Mouse (Mus musculus) heart, embryonic 16.5 days (tissue): ENCODE data around the gene Fam214a. TPM values are rescaled to one million over a fixed set of nuclear protein-coding genes. Genes with fewer than 3 reads are reported as not detected.
A peak's percentile ranks its signal among the peaks of the same experiment; 100 is the strongest.

Source experiments
- ATAC-seq: fragments of 200-750 bp; cut with Nextera tagmentation; replicated peaks from 2 replicates; pipeline ENCODE4 v1.8.0; 2017; ENCODE audit warnings: moderate number of reproducible peaks; ENCODE audit not compliant: insufficient read depth, low FRiP score; ENCODE audit errors: extremely low read depth
- H3K27ac ChIP-seq: fragments of 300-500 bp; sonication (generic); 2 replicates; pipeline ENCODE4 v1.5.1; 2014; ENCODE audit warnings: mild to moderate bottlenecking, low read length, control low read depth, moderate library complexity
- H3K27me3 ChIP-seq: fragments of 300-500 bp; sonication (generic); 2 replicates; pipeline ENCODE4 v1.6.1; 2014; ENCODE audit warnings: low read length, mixed read lengths; ENCODE audit not compliant: control insufficient read depth, insufficient read depth
- H3K36me3 ChIP-seq: fragments of 300-500 bp; sonication (generic); 2 replicates; pipeline ENCODE4 v1.6.1; 2014; ENCODE audit not compliant: control insufficient read depth, insufficient read depth
- H3K4me1 ChIP-seq: fragments of 300-500 bp; sonication (generic); 2 replicates; pipeline ENCODE4 v1.6.1; 2014; ENCODE audit warnings: low read length, mixed read lengths; ENCODE audit not compliant: control insufficient read depth, insufficient read depth
- H3K4me2 ChIP-seq: fragments of 300-500 bp; sonication (generic); 2 replicates; pipeline ENCODE4 v1.6.1; 2014; ENCODE audit warnings: low read depth, mild to moderate bottlenecking, control low read depth, low read length
- H3K4me3 ChIP-seq: fragments of 300-500 bp; sonication (generic); 2 replicates; pipeline ENCODE4 v1.5.1; 2014; ENCODE audit warnings: mild to moderate bottlenecking, control low read depth, low read length
- H3K9ac ChIP-seq: fragments of 300-500 bp; sonication (generic); 2 replicates; pipeline ENCODE4 v1.6.1; 2014; ENCODE audit warnings: low read length, control low read depth
- H3K9me3 ChIP-seq: fragments of 300-500 bp; sonication (generic); replicated peaks from 2 replicates; pipeline ENCODE4 v1.6.1; 2016; ENCODE audit warnings: low read length; ENCODE audit not compliant: control insufficient read depth
- WGBS: fragments of 180-500 bp; shearing (Covaris S2); extraction: QIAGEN DNeasy Blood & Tissue Kit; methylation state at CpG from one replicate; pipeline ENCODE4 v1.1.7; 2014; 5-methylcytosine and 5-hydroxymethylcytosine counted together
- polyA plus RNA-seq: library from polyadenylated mRNA; unstranded; fragments of >200 nt; fragmentation: Nextera tagmentation; extraction: Ambion mirVana; gene quantifications from 2 replicates; pipeline ENCODE4 v1.2.1, GENCODE M21; 2015

Gene Fam214a
- polyA plus RNA-seq, 1 experiment from 2014 or later, result 11.4 TPM

DNA sequence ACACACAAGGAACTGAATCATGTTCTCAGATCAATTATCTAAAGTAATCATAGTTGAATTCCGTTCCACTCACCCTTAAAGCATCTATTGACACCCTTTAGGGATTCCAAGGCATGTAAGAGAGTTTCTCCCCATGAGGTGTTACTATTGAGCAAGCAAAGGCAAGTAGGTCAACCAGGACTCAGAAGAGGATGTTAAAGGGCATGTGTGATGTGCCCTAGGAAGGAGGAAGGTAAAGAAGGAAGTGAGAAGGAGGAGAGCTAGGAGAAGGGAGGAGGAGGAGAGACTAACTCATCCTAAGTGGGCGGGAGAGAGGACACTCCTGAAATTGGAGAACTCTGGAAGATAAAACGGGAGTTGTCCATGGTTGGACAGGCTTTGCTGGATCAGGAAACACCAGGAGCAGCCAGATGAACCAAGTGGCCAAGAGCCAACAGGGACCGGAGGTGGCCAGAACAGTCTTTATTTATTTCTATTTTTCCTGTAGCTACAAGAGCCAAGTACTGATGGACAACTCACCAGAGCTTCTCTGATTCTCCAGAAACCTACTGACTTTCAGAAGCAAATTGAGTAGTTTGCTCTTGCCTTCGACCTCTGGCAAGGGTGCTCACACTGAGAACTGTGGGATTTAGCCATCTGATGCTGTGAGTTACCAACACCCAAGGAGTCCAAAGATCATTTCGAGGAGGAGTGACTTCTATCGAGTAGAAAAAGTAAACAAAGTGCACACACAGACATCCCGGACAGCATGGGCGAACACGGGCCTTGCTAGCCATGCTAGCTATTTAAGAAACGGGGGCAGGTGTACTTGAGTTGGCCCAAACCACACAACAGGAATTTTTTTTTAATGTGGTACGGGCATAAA, 13.8 kb upstream of the Fam214a start:
- no peaks in the 10 kb centered on the region for H3K9me3 ChIP-seq
- H3K27me3 ChIP-seq, result no peaks in the 10 kb centered on the region
- ATAC-seq, result no peak
- WGBS, result 70% methylated on average over 12 of the region's 12 CpGs
- no peaks in the 10 kb centered on the region for H3K36me3 ChIP-seq
- H3K9ac ChIP-seq, result no peak overlapping the region
- H3K27ac ChIP-seq, result no peak overlapping the region
- H3K4me3 ChIP-seq, result no peak overlapping the region
- H3K4me1 ChIP-seq, result no peaks in the 10 kb centered on the region
- no peak overlapping the region for H3K4me2 ChIP-seq

DNA sequence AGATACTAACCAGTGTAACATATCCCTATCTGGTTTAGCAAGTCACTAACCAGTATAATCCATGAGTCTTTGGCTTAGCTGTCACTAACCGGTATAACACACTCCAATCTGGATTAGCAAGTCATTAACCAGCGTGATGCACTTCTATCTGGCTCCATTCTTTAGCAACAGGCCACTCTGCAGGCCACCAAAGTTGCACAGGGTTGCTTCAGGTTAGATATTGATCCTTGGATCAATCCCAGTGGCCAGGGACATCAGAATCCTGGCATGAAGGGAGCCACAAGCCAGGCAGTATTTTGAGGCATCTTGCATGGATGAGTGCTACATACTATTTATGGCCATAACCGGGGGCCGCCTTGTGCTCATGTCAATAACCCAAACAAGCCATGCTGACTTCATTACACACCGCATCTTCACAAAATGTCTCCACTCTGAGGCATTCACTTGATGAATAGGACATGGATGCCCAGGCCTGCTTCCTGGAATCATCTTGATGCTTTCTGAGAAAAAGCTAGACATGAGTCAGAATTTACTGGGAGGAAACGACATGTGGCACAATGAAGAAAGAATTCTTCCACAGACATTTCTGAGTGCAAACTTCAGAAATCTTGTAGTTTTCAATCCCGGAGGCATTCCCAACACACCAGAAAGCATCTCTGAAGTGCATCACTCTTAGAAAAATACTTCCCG, 5.8 kb upstream of the Fam214a start:
- Histone ChIP-seq H3K9ac (no peak overlapping the region), H3K9me3 (no peaks in the 10 kb centered on the region), H3K4me3 (no peak overlapping the region), H3K36me3 (no peaks in the 10 kb centered on the region), H3K4me1 (no peaks in the 10 kb centered on the region), H3K27ac (no peak overlapping the region), H3K4me2 (no peak overlapping the region), H3K27me3 (no peaks in the 10 kb centered on the region)
- ATAC-seq, result no peak
- 84% methylated on average over 8 of the region's 8 CpGs for WGBS

DNA sequence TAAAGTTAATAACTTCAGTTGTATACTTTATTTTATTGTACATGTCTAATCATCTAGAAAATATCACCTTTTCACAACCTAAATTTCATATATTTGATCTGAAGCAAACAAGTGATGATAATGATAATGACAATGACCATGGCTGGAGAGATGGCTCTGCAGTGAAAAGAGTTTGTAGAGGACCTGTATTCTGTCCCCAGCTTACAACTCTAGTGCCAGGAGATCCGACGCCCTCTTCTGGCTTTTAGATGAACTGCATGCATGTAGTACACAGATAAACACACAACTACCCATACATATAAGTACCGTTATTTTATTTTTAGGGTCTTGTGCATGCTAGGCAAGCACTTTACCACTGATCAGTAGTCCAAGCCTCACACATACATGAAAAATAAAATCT, 1.2 kb upstream of the Fam214a start:
- Histone ChIP-seq H3K4me1 (peaks cover 15% of the 10 kb centered on the region), H3K9ac (no peak overlapping the region), H3K9me3 (peaks cover 2% of the 10 kb centered on the region; the same call in 1 of the 2 replicates), H3K36me3 (peaks cover 3% of the 10 kb centered on the region), H3K4me2 (no peak overlapping the region), H3K27me3 (no peaks in the 10 kb centered on the region), H3K4me3 (no peak overlapping the region), H3K27ac (no peak overlapping the region)
- no peak for ATAC-seq
- 31% methylated on average over 3 of the region's 3 CpGs for WGBS

DNA sequence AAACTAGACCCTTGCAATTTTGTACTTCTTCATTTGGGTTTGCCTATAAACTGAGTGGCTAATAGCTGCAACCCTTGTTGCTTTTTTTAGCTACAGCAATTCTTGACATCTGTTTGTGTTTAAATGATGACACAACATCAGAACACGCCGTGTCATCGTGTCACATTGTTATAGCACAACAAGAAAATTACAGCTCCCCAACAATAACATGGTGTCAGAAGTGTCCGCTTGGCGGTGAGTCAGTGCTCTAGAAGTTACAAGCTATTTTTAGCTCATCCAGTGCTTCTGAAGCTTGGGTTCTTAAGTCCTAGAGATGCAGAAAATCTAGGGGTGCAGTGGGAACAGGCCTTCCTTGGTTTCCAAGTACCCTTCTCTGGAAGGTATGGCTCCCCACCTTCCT, 578 bp upstream of the Fam214a start:
- ATAC-seq, result peak; percentile 2; the same call in 1 of the 2 replicates
- H3K9ac ChIP-seq, result no peak overlapping the region; the same call in 1 of the 2 replicates
- H3K9me3 ChIP-seq, result peaks cover 2% of the 10 kb centered on the region; the same call in 1 of the 2 replicates

DNA sequence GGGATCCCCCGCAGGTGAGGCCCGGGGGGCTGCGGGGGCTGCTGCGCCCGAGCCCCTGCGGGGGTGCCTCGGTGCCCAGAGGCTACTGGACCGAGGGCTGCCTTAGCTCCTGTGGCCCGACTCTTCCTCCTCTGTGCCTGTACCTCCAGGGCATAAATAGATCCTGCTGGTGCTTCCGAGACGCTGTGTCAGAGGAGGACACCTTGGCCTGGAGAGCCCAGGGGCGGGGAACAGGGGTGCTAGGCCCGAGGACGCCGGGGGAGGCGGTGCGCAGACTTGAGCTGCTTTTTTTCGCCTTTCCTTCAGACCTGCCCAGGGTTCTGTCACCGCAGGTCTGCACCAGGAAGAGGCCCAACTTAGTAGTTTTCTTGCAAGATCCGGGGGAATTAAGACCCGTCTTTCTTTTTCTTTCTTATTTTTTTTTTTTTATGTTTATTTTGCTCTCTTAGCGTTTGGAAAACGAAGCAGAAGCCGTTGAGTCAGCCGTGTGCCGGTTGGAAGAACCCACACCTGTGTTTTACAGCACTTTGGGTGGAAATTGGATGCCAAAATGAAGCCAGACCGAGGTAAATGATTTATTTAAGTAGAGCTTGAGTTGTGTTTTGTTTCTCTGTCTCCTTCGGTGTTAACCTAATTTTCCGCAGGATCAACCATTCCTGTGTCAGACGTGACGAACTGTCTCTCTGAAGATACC, 728 bp downstream of the Fam214a start:
- Histone ChIP-seq H3K4me2 (peak overlapping the region; percentile 87), H3K27me3 (no peaks in the 10 kb centered on the region), H3K27ac (peak overlapping the region; percentile 97), H3K36me3 (peaks cover 4% of the 10 kb centered on the region), H3K9ac (peak overlapping the region; percentile 94), H3K4me3 (peak overlapping the region; percentile 96), H3K4me1 (peaks cover 15% of the 10 kb centered on the region), H3K9me3 (peaks cover 2% of the 10 kb centered on the region; the same call in 1 of the 2 replicates)
- peak; percentile 79 for ATAC-seq
- WGBS, result 3% methylated on average over 31 of the region's 31 CpGs

More for the DNA sequence above, 578 bp upstream of the Fam214a start:
- H3K27ac ChIP-seq, result peak overlapping the region; percentile 97
- peaks cover 3% of the 10 kb centered on the region for H3K36me3 ChIP-seq
- peak overlapping the region; percentile 87 for H3K4me2 ChIP-seq
- H3K4me1 ChIP-seq, result peaks cover 15% of the 10 kb centered on the region
- H3K4me3 ChIP-seq, result peak overlapping the region; percentile 96
- WGBS, result 17% methylated on average over 5 of the region's 5 CpGs
- no peaks in the 10 kb centered on the region for H3K27me3 ChIP-seq

DNA sequence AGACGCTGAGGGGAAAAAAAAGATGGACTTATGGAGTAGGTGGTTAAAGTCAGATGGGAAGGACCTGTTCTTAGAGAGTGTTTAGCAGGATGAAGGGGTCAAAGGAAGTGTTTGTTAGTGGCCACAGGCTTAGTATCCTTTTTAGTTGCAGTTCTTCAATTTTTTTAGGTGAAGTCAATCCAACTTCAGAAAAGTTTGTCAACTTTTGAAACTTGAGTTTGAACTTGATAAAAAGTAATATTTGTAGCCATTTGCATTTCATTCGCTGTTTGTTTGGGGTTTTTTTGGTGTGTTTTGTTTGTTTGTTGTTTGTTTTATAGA, 1.2 kb downstream of the Fam214a start:
- H3K9ac ChIP-seq, result peak overlapping the region; percentile 94
- H3K9me3 ChIP-seq, result peaks cover 2% of the 10 kb centered on the region; the same call in 1 of the 2 replicates
- H3K4me2 ChIP-seq, result peak overlapping the region; percentile 87
- H3K4me1 ChIP-seq, result peaks cover 15% of the 10 kb centered on the region
- peak overlapping the region; percentile 97 for H3K27ac ChIP-seq
- no peaks in the 10 kb centered on the region for H3K27me3 ChIP-seq
- no peak for ATAC-seq
- H3K4me3 ChIP-seq, result peak overlapping the region; percentile 96
- H3K36me3 ChIP-seq, result peaks cover 6% of the 10 kb centered on the region
- WGBS, result 52% methylated on average over 2 of the region's 2 CpGs

DNA sequence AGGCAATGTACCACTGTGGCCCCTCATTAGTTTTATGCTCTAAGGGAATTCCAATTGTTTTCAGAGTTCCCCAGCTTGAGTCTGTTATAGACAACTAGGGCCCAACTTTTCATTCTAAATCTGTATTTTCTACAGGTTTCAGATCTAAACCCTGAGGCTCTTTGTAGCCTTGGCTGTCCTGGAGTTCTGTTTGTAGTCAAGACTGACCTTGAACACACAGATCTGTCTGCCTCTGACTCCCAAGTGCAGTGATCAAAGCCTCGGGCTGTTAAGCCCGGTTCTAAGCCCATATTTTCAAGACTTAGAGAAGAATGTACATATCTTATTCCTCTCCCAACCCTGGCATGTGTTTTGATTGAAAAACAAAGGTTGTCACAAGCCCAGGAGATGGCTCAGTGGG, 1.7 kb downstream of the Fam214a start:
- WGBS, result 75% methylated on average over 2 of the region's 2 CpGs
- H3K9ac ChIP-seq, result no peak overlapping the region; the same call in 1 of the 2 replicates
- no peak for ATAC-seq

DNA sequence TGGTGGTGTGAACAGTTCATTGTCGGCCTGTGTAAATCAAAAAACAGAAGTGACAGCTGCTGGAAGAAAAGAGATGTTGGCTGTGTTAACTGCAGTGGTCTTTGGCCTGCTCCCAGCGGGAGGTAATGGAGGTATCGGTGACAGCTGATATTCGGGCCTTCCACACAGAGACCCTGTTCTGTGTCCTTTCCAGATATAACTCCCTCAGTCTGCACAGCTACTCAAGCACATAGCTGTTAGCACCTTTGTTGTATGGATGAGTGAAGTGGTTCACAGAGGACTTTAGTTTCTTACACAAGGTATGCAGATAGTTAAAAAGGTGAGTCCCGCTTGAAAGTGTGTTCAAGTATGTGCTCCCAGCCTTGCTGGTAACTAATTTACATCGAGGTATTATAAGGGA, 7.9 kb downstream of the Fam214a start:
- H3K4me3 ChIP-seq, result no peak overlapping the region
- H3K9me3 ChIP-seq, result peaks cover 2% of the 10 kb centered on the region; the same call in 1 of the 2 replicates
- H3K36me3 ChIP-seq, result peaks cover 6% of the 10 kb centered on the region
- peaks cover 8% of the 10 kb centered on the region for H3K4me1 ChIP-seq
- H3K9ac ChIP-seq, result no peak overlapping the region
- H3K27me3 ChIP-seq, result no peaks in the 10 kb centered on the region
- H3K4me2 ChIP-seq, result peak overlapping the region; percentile 36; the same call in 1 of the 2 replicates
- peak; percentile 45; the same call in 1 of the 2 replicates for ATAC-seq
- 36% methylated on average over 6 of the region's 6 CpGs for WGBS
- no peak overlapping the region; the same call in 1 of the 2 replicates for H3K27ac ChIP-seq

More for the DNA sequence above, 1.7 kb downstream of the Fam214a start:
- Histone ChIP-seq H3K36me3 (peaks cover 6% of the 10 kb centered on the region), H3K27ac (no peak overlapping the region), H3K4me2 (peak overlapping the region; percentile 87), H3K4me1 (peaks cover 15% of the 10 kb centered on the region), H3K4me3 (no peak overlapping the region), H3K27me3 (no peaks in the 10 kb centered on the region), H3K9me3 (peaks cover 2% of the 10 kb centered on the region; the same call in 1 of the 2 replicates)
